Mouse (Mus musculus) liver, postnatal 0 days (tissue): ENCODE measurements around the gene Mdga1.

ENCODE experiments used
- CTCF ChIP-seq: sonication (generic); IDR thresholded peaks from 2 replicates; pipeline ENCODE4 v1.5.1; 2016; ENCODE audit warnings: antibody characterized with exemption, low read depth
- EP300 ChIP-seq: IDR thresholded peaks from 2 replicates; pipeline ENCODE4 v1.6.1; 2016; ENCODE audit warnings: antibody characterized with exemption, low read depth, mild to moderate bottlenecking

DNA sequence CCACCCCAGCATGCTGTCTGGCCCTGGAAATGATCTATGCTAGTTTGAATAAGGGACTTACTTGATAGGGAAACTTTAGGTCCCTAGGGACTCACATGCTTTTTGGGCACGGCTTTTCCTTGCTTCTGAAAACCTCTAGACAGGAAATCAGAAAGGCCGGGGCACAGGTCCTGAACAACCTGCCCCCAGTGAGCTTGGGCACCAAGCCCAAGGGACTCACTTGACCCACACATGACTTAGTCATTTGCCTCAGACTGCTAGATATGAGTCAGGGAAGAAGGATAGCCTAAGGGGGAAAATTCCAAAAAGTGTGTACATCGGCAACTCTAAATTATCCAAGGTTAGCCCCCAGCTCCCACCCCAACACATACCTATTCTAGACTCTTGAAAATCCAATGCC, 24.1 kb upstream of the Mdga1 start:
- TF ChIP-seq CTCF (no peak), EP300 (no peak)
